Mouse (Mus musculus): Measurements from ENCODE around the gene Rnf214. TPM values are rescaled to one million over a fixed set of nuclear protein-coding genes. Genes with fewer than 3 reads are reported as not detected.
A peak's percentile ranks its signal among the peaks of the same experiment; 100 is the strongest.

The Rnf214 gene
- polyA plus RNA-seq, 2 experiments, result 6.3 to 12.0 TPM

DNA sequence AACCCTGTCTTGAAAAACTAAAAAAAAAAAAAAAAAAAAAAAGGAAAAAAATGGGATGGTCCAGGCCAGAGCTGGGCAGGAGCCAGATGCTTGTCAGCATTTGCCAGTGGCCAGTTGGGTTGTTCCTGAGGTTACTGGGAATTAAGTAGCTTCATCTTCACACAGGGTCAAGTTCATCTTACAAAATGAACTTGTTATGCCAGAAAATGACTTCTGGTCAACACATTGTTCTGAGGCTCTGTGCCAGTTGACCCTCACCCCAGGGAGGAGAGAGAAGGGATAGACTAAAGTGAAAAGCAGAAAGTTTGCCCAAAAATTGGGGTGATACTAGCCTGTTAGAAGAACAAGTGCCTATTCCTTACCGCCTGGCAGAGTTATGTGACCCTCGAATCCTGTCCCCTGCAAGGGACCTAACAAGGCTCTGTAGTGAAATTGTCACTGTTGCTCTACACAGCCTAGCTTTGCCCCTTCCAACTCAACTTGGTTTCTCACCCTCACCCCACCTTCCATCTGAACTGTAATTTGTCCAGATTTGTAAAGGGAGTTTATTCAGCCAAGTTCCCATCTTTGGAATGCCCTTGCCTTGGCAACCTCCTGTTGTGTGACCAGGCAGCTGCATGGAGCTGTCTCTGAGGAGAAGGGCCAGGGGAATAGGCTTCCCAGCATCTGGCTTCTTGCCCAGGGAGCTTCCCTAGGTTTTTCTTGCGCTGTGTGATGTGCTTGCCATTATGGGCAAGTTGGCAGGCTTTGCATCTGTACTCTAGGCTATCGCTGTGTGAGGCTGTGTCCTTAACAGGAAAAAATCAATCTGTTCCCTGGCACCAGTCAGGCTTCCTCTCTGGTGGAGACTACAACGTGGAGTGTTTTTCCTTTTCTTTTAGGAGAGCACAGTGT lies 10.6 kb upstream of the Rnf214 start:
- Histone ChIP-seq H3K4me1 (replicated peaks; ENCODE audit: control insufficient read depth in 2 of 2, insufficient read depth in 2 of 2, low read length in 1 of 2) (no peaks in the 10 kb centered on the region), H3K4me3 (ENCODE audit: insufficient read depth in 1 of 2, low read depth in 2 of 2, low read length in 2 of 2) (no peak overlapping the region), H3K4me2 (ENCODE audit: low read depth) (no peak overlapping the region), H3K9ac (replicated peaks) (no peak overlapping the region), H3K36me3 (replicated peaks; ENCODE audit: control insufficient read depth, insufficient read depth, low read depth) (peaks cover 25% of the 10 kb centered on the region), H3K9me3 (ENCODE audit: control insufficient read depth, low read length) (no peaks in the 10 kb centered on the region), H3K27me3 (ENCODE audit: control insufficient read depth, insufficient read depth, low read length) (no peaks in the 10 kb centered on the region), H3K27ac (no peak overlapping the region)
- TF ChIP-seq EP300 (IDR thresholded peaks at IDR 0.05; ENCODE audit: low read depth) (no peak), CTCF (IDR thresholded peaks at IDR 0.05; ENCODE audit: low read depth) (no peak)
- no peak for DNase-seq (ENCODE audit: low read depth in 3 of 3, low spot score in 3 of 3)
- ATAC-seq (ENCODE audit: insufficient read depth), result no peak
- 69% methylated on average over 5 of the region's 5 CpGs for WGBS (ENCODE audit: insufficient replicate concordance)

- DNase-seq (ENCODE audit: low read depth in 3 of 3, low spot score in 3 of 3) (no peak), ATAC-seq (ENCODE audit: insufficient read depth) (no peak)
- 64% methylated on average over 2 of the region's 2 CpGs for WGBS (ENCODE audit: insufficient replicate concordance)
- Histone ChIP-seq H3K27ac (no peak overlapping the region), H3K4me3 (ENCODE audit: insufficient read depth in 1 of 2, low read depth in 2 of 2, low read length in 2 of 2) (no peak overlapping the region), H3K4me2 (ENCODE audit: low read depth) (no peak overlapping the region), H3K27me3 (ENCODE audit: control insufficient read depth, insufficient read depth, low read length) (no peaks in the 10 kb centered on the region), H3K9me3 (ENCODE audit: control insufficient read depth, low read length) (no peaks in the 10 kb centered on the region), H3K36me3 (replicated peaks; ENCODE audit: control insufficient read depth, insufficient read depth, low read depth) (peaks cover 33% of the 10 kb centered on the region), H3K4me1 (replicated peaks; ENCODE audit: control insufficient read depth in 2 of 2, insufficient read depth in 2 of 2, low read length in 1 of 2) (no peaks in the 10 kb centered on the region), H3K9ac (replicated peaks) (no peak overlapping the region)
- no peak for TF ChIP-seq EP300 (IDR thresholded peaks at IDR 0.05; ENCODE audit: low read depth)
- no peak for TF ChIP-seq CTCF (IDR thresholded peaks at IDR 0.05; ENCODE audit: low read depth)
Observed at GRCm38 (mm10) chr9:45915659-45916058, 8.9 kb upstream of the Rnf214 start.

DNA sequence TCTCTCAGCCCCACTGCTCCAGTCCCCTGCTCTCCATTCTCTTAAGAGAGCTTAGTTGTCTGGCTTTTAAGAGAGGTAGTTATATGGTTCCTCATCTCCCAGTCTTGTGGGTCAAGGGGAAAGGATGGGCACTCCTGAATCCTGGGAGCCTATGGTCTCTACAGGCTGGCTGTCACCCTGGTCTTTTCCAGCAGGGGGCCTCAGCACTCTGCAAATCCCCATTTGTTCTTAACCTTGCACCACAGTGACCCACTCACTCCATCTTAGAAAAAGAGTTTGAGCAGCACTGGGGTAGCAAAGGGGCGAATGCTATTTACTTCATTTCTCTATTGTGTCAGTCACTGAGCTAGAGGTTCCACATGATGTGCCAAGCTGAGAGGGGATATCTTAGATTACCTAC lies 5.0 kb upstream of the Rnf214 start:
- H3K4me2 ChIP-seq (ENCODE audit: low read depth), result no peak overlapping the region
- H3K9ac ChIP-seq (replicated peaks), result no peak overlapping the region
- ATAC-seq (ENCODE audit: insufficient read depth), result no peak
- H3K36me3 ChIP-seq (replicated peaks; ENCODE audit: control insufficient read depth, insufficient read depth, low read depth), result peaks cover 23% of the 10 kb centered on the region
- TF ChIP-seq CTCF (IDR thresholded peaks at IDR 0.05; ENCODE audit: low read depth), result peak; percentile 80
- TF ChIP-seq EP300 (IDR thresholded peaks at IDR 0.05; ENCODE audit: low read depth), result no peak
- H3K9me3 ChIP-seq (ENCODE audit: control insufficient read depth, low read length), result no peaks in the 10 kb centered on the region
- no peaks in the 10 kb centered on the region for H3K27me3 ChIP-seq (ENCODE audit: control insufficient read depth, insufficient read depth, low read length)
- no peak overlapping the region for H3K4me3 ChIP-seq (ENCODE audit: insufficient read depth in 1 of 2, low read depth in 2 of 2, low read length in 2 of 2)
- H3K4me1 ChIP-seq (replicated peaks; ENCODE audit: control insufficient read depth in 2 of 2, insufficient read depth in 2 of 2, low read length in 1 of 2), result peaks cover 5 to 7% of the 10 kb centered on the region in 2 experiments
- no peak overlapping the region for H3K27ac ChIP-seq
- 48% methylated on average over 1 of the region's 1 CpGs for WGBS (ENCODE audit: insufficient replicate concordance)
- no peak for DNase-seq (ENCODE audit: low read depth in 3 of 3, low spot score in 3 of 3)

GRCm38 (mm10) chr9:45910995-45911394 lies 4.3 kb upstream of the Rnf214 start:
- Histone ChIP-seq H3K27ac (no peak overlapping the region), H3K4me2 (ENCODE audit: low read depth) (no peak overlapping the region), H3K9me3 (ENCODE audit: control insufficient read depth, low read length) (no peaks in the 10 kb centered on the region), H3K4me3 (ENCODE audit: insufficient read depth in 1 of 2, low read depth in 2 of 2, low read length in 2 of 2) (no peak overlapping the region), H3K27me3 (ENCODE audit: control insufficient read depth, insufficient read depth, low read length) (no peaks in the 10 kb centered on the region), H3K9ac (replicated peaks) (no peak overlapping the region), H3K36me3 (replicated peaks; ENCODE audit: control insufficient read depth, insufficient read depth, low read depth) (peaks cover 23% of the 10 kb centered on the region), H3K4me1 (replicated peaks; ENCODE audit: control insufficient read depth in 2 of 2, insufficient read depth in 2 of 2, low read length in 1 of 2) (peaks cover 5 to 7% of the 10 kb centered on the region in 2 experiments)
- TF ChIP-seq EP300 (IDR thresholded peaks at IDR 0.05; ENCODE audit: low read depth) (no peak), CTCF (IDR thresholded peaks at IDR 0.05; ENCODE audit: low read depth) (no peak)
- ATAC-seq (ENCODE audit: insufficient read depth) (no peak), DNase-seq (ENCODE audit: low read depth in 3 of 3, low spot score in 3 of 3) (no peak)
- WGBS (ENCODE audit: insufficient replicate concordance), result 70% methylated on average over 3 of the region's 3 CpGs

DNA sequence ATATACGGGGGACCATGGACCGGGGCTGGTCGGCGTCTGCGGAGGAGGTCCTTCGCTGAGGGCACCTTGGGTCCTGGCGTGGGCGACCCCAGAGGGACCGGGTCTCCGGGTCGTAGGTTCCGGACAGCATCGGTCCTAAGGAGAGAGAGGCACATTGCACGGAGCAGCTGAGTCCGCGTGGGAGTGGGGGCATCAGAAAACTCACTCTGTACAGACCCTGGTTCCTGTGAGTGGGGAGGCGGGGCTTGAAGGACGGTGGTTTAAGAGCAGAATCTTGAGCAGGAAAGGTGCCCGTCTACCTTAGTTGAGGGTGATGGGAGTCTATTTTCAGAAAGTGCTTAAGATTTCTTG lies 342 bp upstream of the Rnf214 start:
- peak in 1 of 3 experiments; percentile 26 for DNase-seq (ENCODE audit: low read depth in 3 of 3, low spot score in 3 of 3)
- ATAC-seq (ENCODE audit: insufficient read depth), result peak; percentile 19; the same call in 1 of the 2 replicates
- TF ChIP-seq CTCF (IDR thresholded peaks at IDR 0.05; ENCODE audit: low read depth) (no peak), EP300 (IDR thresholded peaks at IDR 0.05; ENCODE audit: low read depth) (no peak)
- Histone ChIP-seq H3K36me3 (replicated peaks; ENCODE audit: control insufficient read depth, insufficient read depth, low read depth) (peaks cover 6% of the 10 kb centered on the region), H3K4me1 (replicated peaks; ENCODE audit: control insufficient read depth in 2 of 2, insufficient read depth in 2 of 2, low read length in 1 of 2) (peaks cover 7 to 10% of the 10 kb centered on the region in 2 experiments), H3K4me2 (ENCODE audit: low read depth) (peak overlapping the region; percentile 86), H3K9ac (replicated peaks) (peak overlapping the region; percentile 99), H3K27me3 (ENCODE audit: control insufficient read depth, insufficient read depth, low read length) (no peaks in the 10 kb centered on the region), H3K9me3 (ENCODE audit: control insufficient read depth, low read length) (no peaks in the 10 kb centered on the region), H3K4me3 (ENCODE audit: insufficient read depth in 1 of 2, low read depth in 2 of 2, low read length in 2 of 2) (peak overlapping the region; percentile 87 to 93), H3K27ac (peak overlapping the region; percentile 94)
- under 1% methylated on average over 19 of the region's 19 CpGs for WGBS (ENCODE audit: insufficient replicate concordance)

Data from liver, embryonic 14.5 days (tissue).